Mouse (Mus musculus) NIH3T3 (cell line): Measurements from ENCODE around the gene Map10.

Source experiments
- DNase-seq: peaks from one replicate; pipeline ENCODE4 v3.0.0-alpha.2; 2012; ENCODE audit warnings: low read depth

Gene Map10

DNA sequence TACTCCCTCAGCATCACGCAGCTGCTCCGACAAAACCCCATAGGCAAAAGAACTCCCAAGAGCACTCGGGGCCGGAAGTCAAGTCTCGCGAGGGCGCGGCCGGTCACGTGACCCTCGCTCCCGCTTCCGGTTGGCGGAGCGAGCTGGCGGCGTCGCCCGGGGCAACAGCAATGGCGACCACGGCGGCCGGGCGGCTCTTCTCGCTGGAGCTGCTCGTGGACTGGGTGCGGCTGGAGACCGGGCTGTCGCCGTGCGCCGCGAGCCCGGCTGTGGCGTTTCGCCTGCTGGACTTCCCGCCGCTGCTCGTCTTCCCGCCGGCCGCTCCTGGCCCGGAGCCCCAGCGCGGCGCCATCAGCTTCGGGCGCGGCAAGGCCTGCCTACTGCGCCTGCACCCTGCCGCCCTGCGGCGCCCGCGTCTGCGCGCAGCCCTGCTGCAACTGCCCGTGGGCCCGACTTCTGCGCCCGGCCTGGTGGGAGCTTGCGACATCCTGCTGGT is at the start of gene Map10:
Gene Map10, plus strand, starts transcription at position 119 of the 496 bp plus-strand sequence.
- DNase-seq = no peak

GRCm38 (mm10) chr8:125620301-125620700 is 49.3 kb upstream of the Map10 start:
- DNase-seq = no peak

DNA sequence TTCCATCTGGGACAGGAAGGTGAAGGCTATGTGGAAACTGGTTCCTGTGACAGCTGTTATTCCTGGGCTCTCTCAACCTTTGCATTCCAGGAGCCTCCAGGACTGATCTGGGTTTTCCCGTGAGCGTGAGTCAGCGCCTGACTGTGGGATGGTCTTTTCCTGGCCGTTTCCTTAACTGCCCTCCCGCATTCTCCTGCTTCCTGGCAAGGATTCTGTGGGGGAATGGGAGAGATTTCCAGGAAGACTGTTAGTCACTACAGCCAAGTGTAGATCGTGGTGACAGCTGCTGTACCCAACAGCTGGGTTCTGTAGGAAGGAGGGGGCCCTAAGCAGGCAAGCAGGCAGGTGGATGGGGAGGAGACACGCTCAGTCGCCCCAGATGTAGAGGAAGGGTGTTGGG is 45.3 kb upstream of the Map10 start:
- DNase-seq = peak; percentile 88

GRCm38 (mm10) chr8:125626381-125626780 is 43.2 kb upstream of the Map10 start:
- DNase-seq = no peak

DNA sequence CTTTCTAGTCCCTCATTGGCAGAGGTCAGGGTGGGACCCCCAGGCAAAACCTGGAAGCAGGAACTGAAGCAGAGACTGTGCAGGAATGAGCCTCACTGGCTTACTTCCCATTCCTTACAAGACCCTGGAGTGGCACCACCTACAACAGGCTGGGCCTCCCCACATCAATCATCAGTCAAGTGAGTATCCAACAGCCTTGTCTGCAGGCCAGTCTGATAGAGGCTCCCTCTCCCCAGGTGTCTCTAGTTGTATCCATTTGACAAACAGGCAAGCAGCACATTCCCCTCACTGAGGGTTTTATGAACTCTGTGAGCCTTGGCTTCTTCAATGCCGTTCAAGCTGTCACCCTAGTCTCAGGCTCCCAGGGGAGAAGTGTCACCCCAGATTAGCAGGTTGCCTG is 40.8 kb upstream of the Map10 start:
- no peak for DNase-seq

DNA sequence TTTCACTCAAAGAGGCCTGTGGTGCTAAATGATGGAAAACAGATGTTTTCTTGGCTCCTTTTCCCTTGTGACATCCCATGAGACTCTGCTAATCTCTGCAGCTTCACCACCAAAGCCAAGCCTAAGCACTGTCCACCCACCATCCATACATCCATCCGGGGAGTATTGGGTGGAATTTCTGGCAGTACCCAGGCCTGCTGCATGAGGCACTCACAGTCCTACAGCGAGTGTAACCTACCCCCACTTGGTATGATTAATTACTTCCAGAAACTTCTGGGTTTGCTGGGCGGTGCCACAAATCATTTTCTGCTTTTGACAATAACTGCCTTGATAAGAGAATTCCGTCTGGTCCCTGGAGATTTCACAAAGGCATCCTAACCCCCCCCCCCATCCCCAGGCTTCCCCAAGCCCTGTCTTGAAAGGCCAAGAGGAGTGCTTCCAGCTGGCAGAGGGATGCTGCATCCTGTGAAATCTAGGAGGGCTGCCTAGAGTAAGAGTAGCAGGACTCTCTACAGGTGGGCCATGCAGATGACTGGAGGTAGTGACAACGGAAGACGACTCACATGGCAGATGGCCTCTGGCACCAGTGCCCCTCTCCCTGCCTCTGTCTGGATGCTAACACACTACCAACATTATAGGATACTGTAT is 31.1 kb upstream of the Map10 start:
- DNase-seq = peak; percentile 93

GRCm38 (mm10) chr8:125639631-125640030 is 30.0 kb upstream of the Map10 start:
- peak; percentile 90 for DNase-seq

GRCm38 (mm10) chr8:125640766-125641165 is 28.9 kb upstream of the Map10 start:
- DNase-seq = no peak

DNA sequence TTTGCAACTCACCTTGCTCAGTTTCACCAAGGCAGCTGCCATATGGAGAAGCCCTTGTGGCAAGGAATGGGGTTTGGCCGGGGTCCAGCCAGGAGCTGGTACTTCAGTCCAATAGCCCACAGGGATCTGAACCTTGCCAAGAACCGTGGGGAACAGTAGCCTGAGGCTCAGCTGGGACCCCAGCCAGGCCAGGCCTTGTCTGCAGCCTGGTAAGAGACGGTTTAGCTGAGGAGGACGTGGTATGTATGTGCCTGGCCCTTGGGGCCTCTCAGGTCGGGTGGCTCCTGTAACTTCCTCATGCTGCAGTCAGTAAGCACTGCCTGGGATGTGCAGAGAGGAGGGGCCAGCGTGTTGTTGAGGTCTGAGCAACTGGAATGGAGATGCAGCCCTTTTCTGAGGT is 27.8 kb upstream of the Map10 start:
- DNase-seq = peak; percentile 83

DNA sequence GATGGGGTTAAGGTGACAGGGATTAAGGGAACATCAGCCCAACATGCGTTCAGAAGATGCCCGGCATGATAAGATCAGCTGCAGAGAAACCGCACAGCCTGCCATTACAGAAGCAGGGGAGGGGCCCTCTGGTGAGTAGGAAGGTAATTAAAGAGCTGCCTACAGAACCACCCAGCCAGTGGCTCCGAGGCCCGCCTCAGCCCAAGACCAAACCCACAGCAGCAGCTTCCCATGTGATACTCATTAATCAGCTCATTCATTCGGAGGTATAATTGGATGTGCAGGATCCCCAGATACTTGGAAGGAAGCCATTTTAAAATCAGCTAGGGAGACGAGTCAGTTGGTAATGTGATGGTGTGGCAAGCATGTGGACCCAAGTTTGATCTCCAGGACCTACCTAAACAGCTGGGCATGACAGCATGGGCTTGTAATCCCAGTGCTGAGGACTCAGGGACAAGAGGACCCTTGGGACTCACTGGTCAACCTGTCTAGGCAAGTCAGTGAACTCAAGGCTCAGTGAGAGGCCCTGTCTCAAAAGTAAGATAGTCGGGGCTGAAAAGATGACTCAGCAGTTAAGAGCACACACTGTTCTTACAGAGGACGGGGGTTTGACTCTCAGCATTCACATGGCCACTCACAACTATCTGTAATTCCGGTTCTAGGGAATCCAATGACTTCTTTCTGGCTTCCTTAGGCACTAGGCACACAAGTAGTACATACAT is 23.7 kb upstream of the Map10 start:
- DNase-seq = peak; percentile 41

GRCm38 (mm10) chr8:125649447-125649846 is 20.2 kb upstream of the Map10 start:
- DNase-seq = no peak

DNA sequence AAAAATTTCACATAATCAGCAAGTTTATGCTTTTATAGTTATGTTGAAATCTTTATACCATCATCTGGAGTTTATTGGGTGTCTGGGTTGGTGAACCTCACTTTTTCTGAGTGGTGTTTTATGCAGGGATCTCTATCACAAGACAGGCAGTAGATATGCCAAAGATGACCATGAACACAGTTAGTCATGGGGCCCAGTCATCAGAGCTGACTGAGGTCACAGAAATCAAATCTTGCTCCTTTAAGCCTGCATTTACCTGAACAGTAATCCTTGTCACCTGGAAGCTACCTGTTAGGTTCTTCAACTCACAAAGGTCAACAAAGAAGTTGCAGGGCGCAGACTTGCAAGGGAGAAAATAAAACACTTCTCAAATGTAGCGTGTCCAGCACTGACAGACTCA is 14.8 kb upstream of the Map10 start:
- no peak for DNase-seq

DNA sequence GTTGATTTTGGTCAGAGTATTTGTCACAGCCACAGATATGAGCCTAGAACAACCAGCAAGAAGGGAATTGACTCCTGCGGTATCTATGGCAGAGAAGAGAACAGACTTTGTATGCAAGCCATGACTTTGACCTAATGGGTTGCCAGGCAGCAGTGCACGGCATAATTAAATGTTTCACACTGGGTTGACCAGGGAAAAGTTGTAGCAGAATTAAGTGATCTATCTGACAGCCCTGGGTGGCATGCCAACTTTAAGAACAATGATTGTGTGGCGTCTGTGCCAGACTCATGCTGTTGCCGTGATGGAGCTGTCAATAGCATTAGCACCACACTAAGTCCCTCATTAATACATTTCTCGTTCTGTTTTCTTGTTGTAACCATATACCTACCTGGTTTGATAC is 11.1 kb upstream of the Map10 start:
- DNase-seq = no peak

DNA sequence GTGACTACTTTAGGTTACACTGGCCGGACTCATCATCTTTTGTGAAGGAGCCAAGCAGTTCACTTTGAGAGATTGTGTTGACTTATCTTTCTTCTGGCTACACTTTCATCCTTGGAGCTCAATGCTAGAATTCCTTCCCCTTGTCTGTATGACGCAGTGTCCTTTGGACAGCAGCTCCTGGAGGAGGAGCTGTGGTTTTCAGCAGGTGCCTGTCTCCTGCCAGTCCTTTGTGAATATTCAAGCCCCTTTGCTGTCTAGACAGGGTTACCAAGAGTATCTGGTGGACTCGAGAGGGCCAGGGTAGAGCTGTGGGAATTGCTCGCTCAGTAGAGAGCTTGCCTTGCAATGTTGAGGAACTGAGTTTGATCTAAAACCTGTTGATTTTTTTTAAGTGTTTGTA is 10.7 kb upstream of the Map10 start:
- DNase-seq = no peak

GRCm38 (mm10) chr8:125660397-125660796 is 9.2 kb upstream of the Map10 start:
- DNase-seq = no peak

GRCm38 (mm10) chr8:125661958-125662668 is 7.5 kb upstream of the Map10 start:
- DNase-seq = no peak

- peak; percentile 34 for DNase-seq
These were observed 7.0 kb upstream of the Map10 start for GRCm38 (mm10) chr8:125662669-125663048.

GRCm38 (mm10) chr8:125665183-125665875 is 4.3 kb upstream of the Map10 start:
- no peak for DNase-seq

GRCm38 (mm10) chr8:125665876-125666186 is 3.8 kb upstream of the Map10 start:
- no peak for DNase-seq

GRCm38 (mm10) chr8:125666201-125666600 is 3.4 kb upstream of the Map10 start:
- DNase-seq = no peak

- DNase-seq = no peak
These were observed 2.4 kb upstream of the Map10 start for GRCm38 (mm10) chr8:125667248-125667647.

- DNase-seq = no peak
These were observed 389 bp upstream of the Map10 start for GRCm38 (mm10) chr8:125669159-125669699.
